Mouse (Mus musculus): ENCODE results near the gene Edc3.

GRCm38 (mm10) chr9:57658970-57659369, 49.4 kb upstream of the Edc3 start:
- no peak for TF ChIP-seq CTCF (IDR thresholded peaks at IDR 0.05; ENCODE audit: insufficient read depth, low read depth, low read length)
- no peak for TF ChIP-seq POLR2A (IDR thresholded peaks at IDR 0.05; ENCODE audit: insufficient read depth, low read depth, low read length)
